Mouse (Mus musculus) thymus, adult 2 months (tissue): ENCODE measurements around the gene Cyfip1.

ENCODE experiments used
- CTCF ChIP-seq: fragments of 200-500 bp; IDR thresholded peaks from 2 replicates; pipeline ENCODE4 v1.5.1; 2012; ENCODE audit warnings: mild to moderate bottlenecking, control low read depth, low read length, moderate library complexity, borderline replicate concordance; ENCODE audit not compliant: control insufficient read depth, poor library complexity, insufficient read depth; ENCODE audit errors: extremely low read depth
- POLR2A ChIP-seq: fragments of 200-500 bp; IDR thresholded peaks from 2 replicates; pipeline ENCODE4 v1.6.1; 2012; ENCODE audit warnings: mild to moderate bottlenecking, low read length, control low read depth, moderate library complexity; ENCODE audit not compliant: control insufficient read depth, poor library complexity, insufficient read depth; ENCODE audit errors: extremely low read depth

DNA sequence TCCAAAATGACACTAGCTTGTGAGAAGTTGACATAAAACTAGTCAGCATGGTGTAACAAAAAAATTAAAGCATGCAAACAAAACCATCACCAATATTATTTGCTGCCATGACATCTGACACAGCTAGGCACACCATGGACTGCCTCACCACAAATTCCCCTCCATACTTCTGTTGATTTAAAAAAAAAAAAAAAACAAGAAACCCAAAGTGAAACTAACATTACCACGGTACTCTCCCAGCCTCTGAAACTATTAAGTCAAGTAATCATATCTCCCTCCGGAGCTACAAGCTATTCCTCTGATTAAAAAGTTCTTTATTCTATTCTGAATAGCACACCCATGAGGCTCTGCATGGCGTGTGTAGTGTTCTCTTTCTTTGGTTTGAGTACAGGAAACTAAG is 115.6 kb downstream of the Cyfip1 start:
- no peak for TF ChIP-seq CTCF
- TF ChIP-seq POLR2A, result no peak
